Mouse (Mus musculus) heart, embryonic 11.5 days (tissue): ENCODE results near the gene Abcc4. TPM values are rescaled to one million over a fixed set of nuclear protein-coding genes. Genes with fewer than 3 reads are reported as not detected.

ENCODE experiments used
- ATAC-seq: fragments of 200-750 bp; cut with Nextera tagmentation; replicated peaks from 2 replicates; pipeline ENCODE4 v1.8.0; 2017; ENCODE audit warnings: moderate library complexity; ENCODE audit not compliant: insufficient number of reproducible peaks, low FRiP score, low TSS enrichment
- H3K27ac ChIP-seq: fragments of 300-500 bp; sonication (generic); 2 replicates; pipeline ENCODE4 v1.5.1; 2014; ENCODE audit warnings: mild to moderate bottlenecking, low read depth, low read length
- H3K27me3 ChIP-seq: fragments of 300-500 bp; sonication (generic); 2 replicates; pipeline ENCODE4 v1.6.1; 2014; ENCODE audit warnings: mild to moderate bottlenecking, low read length, mixed read lengths; ENCODE audit not compliant: control insufficient read depth, insufficient read depth
- H3K36me3 ChIP-seq: fragments of 300-500 bp; sonication (generic); 2 replicates; pipeline ENCODE4 v1.6.1; 2014; ENCODE audit warnings: mild to moderate bottlenecking, low read length, moderate library complexity, mixed read lengths; ENCODE audit not compliant: control insufficient read depth, insufficient read depth
- H3K4me1 ChIP-seq: fragments of 300-500 bp; sonication (generic); 2 replicates; pipeline ENCODE4 v1.6.1; 2014; ENCODE audit warnings: low read length; ENCODE audit not compliant: control insufficient read depth, insufficient read depth
- H3K4me2 ChIP-seq: fragments of 300-500 bp; sonication (generic); 2 replicates; pipeline ENCODE4 v1.6.1; 2014; ENCODE audit warnings: mild to moderate bottlenecking, moderate library complexity
- H3K4me3 ChIP-seq: fragments of 300-500 bp; sonication (generic); 2 replicates; pipeline ENCODE4 v1.5.1; 2014; ENCODE audit warnings: low read depth, low read length
- H3K9ac ChIP-seq: fragments of 300-500 bp; sonication (generic); 2 replicates; pipeline ENCODE4 v1.6.1; 2014; ENCODE audit warnings: mild to moderate bottlenecking, low read depth, low read length, moderate library complexity
- H3K9me3 ChIP-seq: fragments of 300-500 bp; sonication (generic); replicated peaks from 2 replicates; pipeline ENCODE4 v1.6.1; 2016; ENCODE audit warnings: low read length; ENCODE audit not compliant: control insufficient read depth
- WGBS: fragments of 180-500 bp; shearing (Covaris S2); extraction: QIAGEN DNeasy Blood & Tissue Kit; methylation state at CpG from one replicate; pipeline ENCODE4 v1.1.7; 2014; ENCODE audit not compliant: insufficient replicate concordance; 5-methylcytosine and 5-hydroxymethylcytosine counted together
- polyA plus RNA-seq: library from polyadenylated mRNA; unstranded; fragments of >200 nt; fragmentation: Nextera tagmentation; extraction: Ambion mirVana; gene quantifications from 2 replicates; pipeline ENCODE4 v1.2.1, GENCODE M21; 2014

Abcc4 gene
- polyA plus RNA-seq, result 1.6 and 1.7 TPM in 2 replicates

DNA sequence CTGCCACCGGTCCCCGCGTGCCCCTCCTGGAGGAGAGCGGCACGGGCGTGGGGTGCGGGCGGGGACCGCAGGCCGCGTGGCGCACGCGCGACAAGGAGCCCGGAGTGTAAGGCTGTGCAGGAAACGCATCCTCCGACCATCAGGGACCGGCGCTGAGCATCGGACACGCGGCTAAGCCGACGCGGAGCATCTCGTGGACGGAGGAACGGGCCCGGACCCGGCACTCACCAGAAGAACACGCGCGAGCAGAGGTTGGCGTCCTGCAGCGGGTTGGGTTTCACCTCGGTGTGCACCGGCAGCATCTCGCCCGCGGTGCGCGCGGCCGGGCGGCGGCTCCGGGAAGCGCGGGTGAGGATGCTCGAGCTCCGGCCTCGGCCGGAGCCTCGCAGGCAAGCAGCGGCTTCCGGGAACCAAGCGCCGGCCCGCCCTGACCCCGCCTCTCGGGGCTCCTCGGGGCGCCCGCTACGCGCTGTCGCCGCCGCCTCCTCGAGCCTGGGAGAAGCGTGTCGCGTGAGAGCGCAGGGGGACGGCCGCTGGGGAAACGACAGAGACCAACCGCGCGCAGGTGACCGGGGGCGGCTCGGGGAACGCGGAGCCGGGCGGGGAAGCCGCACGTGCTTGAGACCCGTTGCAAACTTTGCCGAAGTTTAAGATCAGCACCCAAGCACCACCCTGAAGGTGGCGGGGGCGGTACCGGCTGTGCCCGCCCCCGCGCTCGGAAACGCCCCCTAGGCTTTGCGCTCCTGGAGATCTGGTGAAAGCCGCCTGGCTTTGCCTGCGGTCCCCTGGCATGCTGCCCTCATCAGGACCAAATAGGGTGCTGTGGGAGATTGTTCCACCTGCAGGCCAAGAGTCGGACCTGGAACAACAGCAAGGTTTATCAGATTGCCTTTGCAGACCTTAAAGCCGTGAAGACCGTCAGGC, at the start of gene Abcc4:
TSS of gene Abcc4 (minus strand) at position 412 of the 924 bp plus-strand sequence.
- H3K27ac ChIP-seq, result no peak within 1 kb of the TSS
- H3K27me3 ChIP-seq, result peaks cover 20% of the 10 kb centered on the region
- H3K9me3 ChIP-seq, result no peaks in the 10 kb centered on the region
- no peaks in the 10 kb centered on the region for H3K36me3 ChIP-seq
- H3K4me1 ChIP-seq, result 0 out of 2 replicates have a peak, but pooled peaks cover 3% of the 10 kb centered on the region
- under 1% methylated on average over 103 of the region's 106 CpGs for WGBS
- ATAC-seq, result peak; percentile 81
- peak within 1 kb of the TSS; percentile 92 for H3K4me2 ChIP-seq
- peak within 1 kb of the TSS; percentile 55 for H3K9ac ChIP-seq
- peak within 1 kb of the TSS; percentile 63 for H3K4me3 ChIP-seq

DNA sequence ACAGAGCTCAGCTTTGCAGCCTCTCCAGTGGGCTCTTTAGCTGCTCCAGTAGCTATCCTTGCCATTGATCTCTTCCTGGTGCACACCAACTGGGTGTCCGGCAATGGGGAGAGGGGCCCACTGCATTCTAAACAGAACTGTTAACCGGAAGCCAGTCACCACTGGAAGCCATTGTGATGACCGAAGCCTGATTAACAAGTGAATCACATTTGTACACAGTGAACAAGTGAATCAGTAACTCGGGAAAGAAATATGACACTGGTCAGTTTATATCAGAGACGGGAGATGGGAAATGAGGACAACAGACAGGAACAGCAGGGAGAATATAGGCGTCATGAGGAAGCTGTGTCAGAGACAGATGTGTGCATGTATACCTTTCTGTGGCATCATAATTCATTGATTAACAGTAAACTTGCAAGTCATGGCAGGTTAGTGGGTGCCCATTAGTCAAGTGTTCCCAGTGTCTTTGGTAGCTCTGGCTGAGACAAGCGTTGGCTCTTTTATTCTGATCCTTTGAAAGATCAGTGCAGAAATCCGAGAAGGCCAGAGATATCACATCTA, 45.3 kb upstream of the Abcc4 start:
- Histone ChIP-seq H3K27me3 (no peaks in the 10 kb centered on the region), H3K36me3 (no peaks in the 10 kb centered on the region), H3K4me3 (no peak overlapping the region), H3K4me1 (no peaks in the 10 kb centered on the region), H3K4me2 (no peak overlapping the region), H3K27ac (no peak overlapping the region), H3K9ac (no peak overlapping the region), H3K9me3 (no peaks in the 10 kb centered on the region)
- WGBS, result 82% methylated on average over 8 of the region's 8 CpGs
- ATAC-seq, result no peak

GRCm38 (mm10) chr14:118750505-118751192, 44.6 kb upstream of the Abcc4 start:
- no peak overlapping the region for H3K4me3 ChIP-seq
- no peak overlapping the region for H3K4me2 ChIP-seq
- no peaks in the 10 kb centered on the region for H3K4me1 ChIP-seq
- H3K9ac ChIP-seq, result no peak overlapping the region
- H3K27me3 ChIP-seq, result no peaks in the 10 kb centered on the region
- WGBS, result 73% methylated on average over 6 of the region's 6 CpGs
- H3K36me3 ChIP-seq, result no peaks in the 10 kb centered on the region
- no peak overlapping the region for H3K27ac ChIP-seq
- ATAC-seq, result peak; percentile 93
- no peaks in the 10 kb centered on the region for H3K9me3 ChIP-seq

- Histone ChIP-seq H3K4me1 (no peaks in the 10 kb centered on the region), H3K4me3 (no peak overlapping the region), H3K9ac (no peak overlapping the region), H3K9me3 (no peaks in the 10 kb centered on the region), H3K36me3 (no peaks in the 10 kb centered on the region), H3K4me2 (no peak overlapping the region), H3K27ac (no peak overlapping the region), H3K27me3 (no peaks in the 10 kb centered on the region)
- WGBS, result 56% methylated on average over 4 of the region's 4 CpGs
- no peak for ATAC-seq
Observed at GRCm38 (mm10) chr14:118749715-118750114, 43.7 kb upstream of the Abcc4 start.

- no peak overlapping the region for H3K9ac ChIP-seq
- H3K4me1 ChIP-seq, result no peaks in the 10 kb centered on the region
- no peak for ATAC-seq
- no peaks in the 10 kb centered on the region for H3K27me3 ChIP-seq
- 74% methylated on average over 2 of the region's 2 CpGs for WGBS
- no peaks in the 10 kb centered on the region for H3K9me3 ChIP-seq
- no peak overlapping the region for H3K27ac ChIP-seq
- H3K4me3 ChIP-seq, result no peak overlapping the region
- H3K36me3 ChIP-seq, result no peaks in the 10 kb centered on the region
- no peak overlapping the region for H3K4me2 ChIP-seq
Observed at GRCm38 (mm10) chr14:118749068-118749467, 43.0 kb upstream of the Abcc4 start.

GRCm38 (mm10) chr14:118742862-118743261, 36.8 kb upstream of the Abcc4 start:
- ATAC-seq, result no peak

GRCm38 (mm10) chr14:118741780-118742179, 35.8 kb upstream of the Abcc4 start:
- Histone ChIP-seq H3K4me1 (peaks cover 6% of the 10 kb centered on the region; the same call in 1 of the 2 replicates), H3K36me3 (no peaks in the 10 kb centered on the region), H3K27ac (no peak overlapping the region), H3K4me3 (no peak overlapping the region), H3K9ac (no peak overlapping the region), H3K4me2 (no peak overlapping the region), H3K9me3 (peaks cover 5% of the 10 kb centered on the region; the same call in 1 of the 2 replicates), H3K27me3 (no peaks in the 10 kb centered on the region)
- ATAC-seq, result no peak

More at GRCm38 (mm10) chr14:118742862-118743261, 36.8 kb upstream of the Abcc4 start:
- no peak overlapping the region for H3K9ac ChIP-seq
- H3K4me2 ChIP-seq, result no peak overlapping the region
- WGBS, result 66% methylated on average over 5 of the region's 5 CpGs
- no peaks in the 10 kb centered on the region for H3K4me1 ChIP-seq
- no peaks in the 10 kb centered on the region for H3K36me3 ChIP-seq
- H3K27ac ChIP-seq, result no peak overlapping the region
- peaks cover 5% of the 10 kb centered on the region; the same call in 1 of the 2 replicates for H3K9me3 ChIP-seq
- H3K4me3 ChIP-seq, result no peak overlapping the region
- no peaks in the 10 kb centered on the region for H3K27me3 ChIP-seq

GRCm38 (mm10) chr14:118737251-118737888, 31.4 kb upstream of the Abcc4 start:
- H3K9ac ChIP-seq, result no peak overlapping the region
- WGBS, result 23% methylated on average over 12 of the region's 12 CpGs
- no peak for ATAC-seq

More at GRCm38 (mm10) chr14:118737251-118737888, 31.4 kb upstream of the Abcc4 start:
- no peak overlapping the region for H3K27ac ChIP-seq
- H3K9me3 ChIP-seq, result peaks cover 5% of the 10 kb centered on the region; the same call in 1 of the 2 replicates
- peaks cover 6% of the 10 kb centered on the region; the same call in 1 of the 2 replicates for H3K4me1 ChIP-seq
- no peak overlapping the region for H3K4me2 ChIP-seq
- no peaks in the 10 kb centered on the region for H3K36me3 ChIP-seq
- H3K4me3 ChIP-seq, result no peak overlapping the region
- no peaks in the 10 kb centered on the region for H3K27me3 ChIP-seq
